Mouse (Mus musculus): ENCODE measurements around the gene Pigk.

DNA sequence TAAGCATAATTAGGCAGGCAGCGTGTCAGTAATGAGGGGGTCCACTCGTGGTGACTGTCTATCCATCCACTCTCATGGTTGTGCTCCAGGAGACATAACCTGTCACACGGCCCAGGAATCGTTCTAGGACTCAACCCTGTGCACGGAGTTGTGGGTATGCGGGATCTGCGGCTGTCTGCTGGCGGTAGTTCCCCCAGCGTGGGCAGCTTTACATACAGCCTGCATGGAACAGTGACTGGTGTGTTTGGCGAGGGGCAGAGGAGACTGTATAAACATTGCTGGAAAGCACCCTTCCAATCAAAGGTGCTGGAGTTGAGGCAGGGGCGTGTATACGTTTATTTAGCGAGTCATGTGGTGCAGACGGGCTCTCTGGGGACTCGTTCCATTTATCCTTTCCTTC lies 209.6 kb downstream of the Pigk start:
- TF ChIP-seq ZNF384 (IDR thresholded peaks at IDR 0.05; ENCODE audit: low read depth, low read length) = no peak
- no peak for TF ChIP-seq CHD2 (IDR thresholded peaks at IDR 0.05; ENCODE audit: low read depth, low read length)

All from ES-E14 (cell line).